Mouse (Mus musculus): ENCODE data around the gene Tenm4.

GRCm38 (mm10) chr7:96633008-96633407, 462.0 kb downstream of the Tenm4 start:
- no peak for TF ChIP-seq POLR2A (IDR thresholded peaks at IDR 0.05; ENCODE audit: borderline replicate concordance, insufficient read depth, low read length)
- TF ChIP-seq CTCF (IDR thresholded peaks at IDR 0.05; ENCODE audit: borderline replicate concordance, insufficient read depth, low read depth, low read length), result no peak
